Mouse (Mus musculus) C2C12 (cell line): ENCODE data around the gene Adprhl1.

Experiments
- CEBPB ChIP-seq: IDR thresholded peaks from one replicate; pipeline ENCODE4 v1.6.1; 2011; ENCODE audit warnings: low read depth, mild to moderate bottlenecking, control low read depth, moderate library complexity
- CTCF ChIP-seq: IDR thresholded peaks from one replicate; pipeline ENCODE4 v1.5.1; 2011; ENCODE audit not compliant: control insufficient read depth, insufficient read depth, insufficient read length
- MAX ChIP-seq: IDR thresholded peaks from one replicate; pipeline ENCODE4 v1.6.1; 2011; ENCODE audit warnings: mild to moderate bottlenecking, control low read depth
- MYOD1 ChIP-seq: IDR thresholded peaks from one replicate; pipeline ENCODE4 v1.6.1; 2011; ENCODE audit warnings: low read depth; ENCODE audit not compliant: control insufficient read depth, insufficient read length
- MYOG ChIP-seq: IDR thresholded peaks from one replicate; pipeline ENCODE4 v1.6.1; 2011; ENCODE audit not compliant: control insufficient read depth, insufficient read length; ENCODE audit errors: extremely low read depth
- USF1 ChIP-seq: IDR thresholded peaks from one replicate; pipeline ENCODE4 v1.6.1; 2011; ENCODE audit warnings: low read depth, mild to moderate bottlenecking, control low read depth, moderate library complexity

- TF ChIP-seq CTCF, result no peak
- no peak for TF ChIP-seq USF1
- no peak for TF ChIP-seq CEBPB
- no peak for TF ChIP-seq MYOD1
- TF ChIP-seq MAX, result no peak
- TF ChIP-seq MYOG, result no peak
Observed at GRCm38 (mm10) chr8:13201013-13201334, 53.0 kb downstream of the Adprhl1 start.
